Mouse (Mus musculus): Measurements from ENCODE around the gene Klhl35.

- no peak for TF ChIP-seq POLR2A (IDR thresholded peaks at IDR 0.05; ENCODE audit: borderline replicate concordance, extremely low read depth, insufficient read depth, insufficient read length, poor library complexity, severe bottlenecking)
- no peak for TF ChIP-seq CTCF (IDR thresholded peaks at IDR 0.05; ENCODE audit: borderline replicate concordance, extremely low read depth, insufficient read depth, insufficient read length)
These were observed 50.4 kb downstream of the Klhl35 start for GRCm38 (mm10) chr7:99516092-99516813.

All from brain, embryonic 14.5 days (tissue).